Mouse (Mus musculus) small intestine, adult 2 months (tissue): Measurements from ENCODE around the gene Amot. TPM values are rescaled to one million over a fixed set of nuclear protein-coding genes. Genes with fewer than 3 reads are reported as not detected.

Source experiments
- H3K27ac ChIP-seq: fragments of 200-500 bp; 2 replicates; pipeline ENCODE4 v1.5.1; 2012; ENCODE audit warnings: low read depth, low read length, control low read depth, inconsistent platforms; ENCODE audit not compliant: insufficient read depth
- H3K27me3 ChIP-seq: fragments of 200-500 bp; 2 replicates; pipeline ENCODE4 v1.6.1; 2012; ENCODE audit warnings: mild to moderate bottlenecking, moderate library complexity, low read length, inconsistent platforms; ENCODE audit not compliant: control insufficient read depth, insufficient read depth
- H3K36me3 ChIP-seq: fragments of 200-500 bp; 2 replicates; pipeline ENCODE4 v1.6.1; 2012; ENCODE audit warnings: mild to moderate bottlenecking, low read length, control low read depth, inconsistent platforms; ENCODE audit not compliant: control insufficient read depth, insufficient read depth
- H3K4me1 ChIP-seq: fragments of 200-500 bp; 2 replicates; pipeline ENCODE4 v1.6.1; 2012; ENCODE audit warnings: low read length, inconsistent platforms, mixed read lengths; ENCODE audit not compliant: control insufficient read depth, insufficient read depth, insufficient read length
- H3K4me3 ChIP-seq: fragments of 200-500 bp; 2 replicates; pipeline ENCODE4 v1.5.1; 2012; ENCODE audit warnings: low read depth, mild to moderate bottlenecking, control low read depth, inconsistent platforms, low read length, moderate library complexity
- CTCF ChIP-seq: fragments of 200-500 bp; IDR thresholded peaks from 2 replicates; pipeline ENCODE4 v1.5.1; 2012; ENCODE audit warnings: low read depth, mild to moderate bottlenecking, control low read depth, inconsistent platforms, low read length, moderate library complexity, mixed read lengths; ENCODE audit not compliant: insufficient replicate concordance, insufficient read length; ENCODE audit errors: extremely low read depth
- POLR2A ChIP-seq: fragments of 200-500 bp; IDR thresholded peaks from 2 replicates; pipeline ENCODE4 v1.6.1; 2012; ENCODE audit warnings: low read depth, mild to moderate bottlenecking, control low read depth, inconsistent platforms, low read length, moderate library complexity
- WGBS: fragments of 180-500 bp; shearing (Covaris S2); methylation state at CpG from one replicate; pipeline ENCODE4 v1.1.7; 2018; 5-methylcytosine and 5-hydroxymethylcytosine counted together
- polyA plus RNA-seq: library from polyadenylated mRNA; depleted of rRNA; stranded (reverse); fragments of >200 nt; gene quantifications from 2 replicates; pipeline ENCODE4 v1.2.3, GENCODE M21; 2012

Amot gene
- polyA plus RNA-seq, 1 experiment, result 12.1 TPM

DNA sequence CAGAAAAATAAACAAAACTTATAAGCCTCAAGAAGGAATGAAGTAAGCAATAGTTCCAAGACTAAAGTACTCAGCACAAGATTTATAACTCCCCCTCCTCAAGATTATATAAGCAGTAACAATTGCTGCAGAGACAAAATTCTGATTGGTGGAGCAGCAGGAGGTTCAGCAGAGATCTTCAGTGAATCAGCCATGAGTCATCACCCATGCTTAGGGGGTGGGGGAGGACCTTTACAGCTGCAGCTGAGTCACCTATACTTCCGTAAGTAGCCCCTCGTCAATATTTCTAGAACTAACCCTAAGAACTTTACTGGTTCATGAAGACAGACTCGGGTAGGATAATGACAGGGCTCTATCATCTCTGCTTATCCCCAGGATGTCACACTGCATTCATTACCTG lies 43.6 kb downstream of the Amot start:
- no peak overlapping the region for H3K4me3 ChIP-seq
- no peaks in the 10 kb centered on the region for H3K4me1 ChIP-seq
- no peak overlapping the region for H3K27ac ChIP-seq
- WGBS, result 67% methylated on average over 3 of the region's 3 CpGs
- TF ChIP-seq POLR2A (no peak), CTCF (no peak)
- 0 out of 2 replicates have a peak, but pooled peaks cover 2% of the 10 kb centered on the region for H3K36me3 ChIP-seq
- no peaks in the 10 kb centered on the region for H3K27me3 ChIP-seq

DNA sequence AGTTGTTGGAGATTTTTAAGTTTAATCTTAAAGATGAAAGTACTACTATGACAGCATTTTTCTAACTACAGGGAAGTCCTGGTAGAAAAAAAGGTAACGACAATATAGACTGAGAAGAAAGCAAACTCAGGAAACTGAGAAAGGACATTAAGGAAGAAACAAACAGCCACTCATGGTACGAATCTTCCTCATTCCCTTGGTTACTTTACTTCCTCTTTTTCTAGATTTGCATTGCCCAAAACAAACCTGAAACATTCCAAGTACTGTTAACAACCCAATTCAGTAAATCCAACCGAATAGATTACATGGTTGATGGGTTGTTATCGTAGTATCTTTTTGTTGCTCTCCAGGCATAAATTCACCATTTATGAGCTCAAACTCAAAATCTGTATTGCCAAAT lies 48.7 kb downstream of the Amot start:
- Histone ChIP-seq H3K4me3 (no peak overlapping the region), H3K36me3 (peaks cover 10% of the 10 kb centered on the region), H3K27me3 (no peaks in the 10 kb centered on the region), H3K4me1 (0 out of 2 replicates have a peak, but pooled peaks cover 4% of the 10 kb centered on the region), H3K27ac (no peak overlapping the region)
- WGBS, result 34% methylated on average over 4 of the region's 4 CpGs
- TF ChIP-seq CTCF (no peak), POLR2A (no peak)

DNA sequence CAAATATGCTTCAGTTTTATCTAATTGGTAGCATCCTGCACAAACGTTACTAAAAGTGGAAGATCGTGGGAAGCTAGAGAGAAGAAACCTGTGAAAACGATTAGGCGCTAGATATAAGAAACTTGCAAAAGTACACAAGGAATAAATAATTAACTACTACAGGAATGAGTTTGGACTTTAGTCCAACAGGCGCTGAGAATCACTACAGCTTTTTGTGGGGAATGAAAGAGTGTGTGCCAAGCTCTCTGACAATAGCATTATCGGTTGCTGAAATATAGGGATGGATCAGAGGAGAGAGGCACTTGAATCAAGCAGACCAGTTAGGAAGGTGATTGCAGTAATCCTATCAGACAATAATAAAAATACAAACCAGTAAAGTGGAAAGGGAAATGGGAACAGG lies 49.4 kb downstream of the Amot start:
- WGBS, result 45% methylated on average over 6 of the region's 6 CpGs
- TF ChIP-seq POLR2A (no peak), CTCF (no peak)

DNA sequence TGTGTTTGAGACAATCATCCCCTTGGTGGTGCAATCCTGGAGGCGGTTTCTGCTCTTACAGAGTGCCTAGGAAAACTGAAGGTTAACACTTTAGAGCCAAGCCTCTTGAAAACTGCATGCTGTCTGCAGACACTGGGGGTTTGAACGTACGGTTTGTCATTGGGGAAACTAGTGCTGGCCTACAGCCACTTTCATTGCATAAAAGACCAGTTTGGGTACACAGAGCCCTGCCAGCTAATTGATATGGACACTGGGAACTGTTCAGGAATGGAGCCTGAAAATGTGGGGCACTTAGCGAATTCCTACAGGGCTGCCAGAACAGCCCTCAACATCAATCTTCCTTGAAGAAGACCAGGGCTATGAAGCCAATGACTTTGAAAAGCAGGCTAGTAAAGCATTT lies 50.2 kb downstream of the Amot start:
- 54% methylated on average over 4 of the region's 4 CpGs for WGBS
- Histone ChIP-seq H3K4me3 (no peak overlapping the region), H3K27ac (no peak overlapping the region), H3K36me3 (peaks cover 13% of the 10 kb centered on the region), H3K4me1 (0 out of 2 replicates have a peak, but pooled peaks cover 4% of the 10 kb centered on the region), H3K27me3 (no peaks in the 10 kb centered on the region)
- TF ChIP-seq CTCF, result no peak
- TF ChIP-seq POLR2A, result no peak

More for the DNA sequence above, 49.4 kb downstream of the Amot start:
- H3K36me3 ChIP-seq, result peaks cover 13% of the 10 kb centered on the region
- no peak overlapping the region for H3K27ac ChIP-seq
- 0 out of 2 replicates have a peak, but pooled peaks cover 4% of the 10 kb centered on the region for H3K4me1 ChIP-seq
- H3K4me3 ChIP-seq, result no peak overlapping the region
- no peaks in the 10 kb centered on the region for H3K27me3 ChIP-seq

DNA sequence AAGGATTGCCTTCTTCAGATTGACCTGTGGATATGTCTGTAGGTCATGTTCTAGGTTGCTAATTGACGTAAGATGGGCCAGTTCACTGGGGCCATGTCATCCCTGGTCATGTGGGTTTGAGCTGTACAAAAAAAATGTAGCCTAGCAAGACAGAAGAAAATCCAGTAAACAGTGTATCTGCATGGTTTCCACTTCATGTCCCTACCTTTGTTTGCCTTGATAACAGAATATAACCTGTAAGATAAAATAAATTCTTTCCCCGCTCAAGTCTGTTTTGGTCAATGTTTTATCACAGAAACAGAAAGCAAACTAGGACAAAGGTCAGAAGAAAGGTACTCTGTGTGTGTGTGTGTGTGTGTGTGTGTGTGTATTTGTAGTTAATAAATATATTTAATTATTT lies 63.5 kb downstream of the Amot start:
- no peak overlapping the region for H3K4me3 ChIP-seq
- H3K27me3 ChIP-seq, result no peaks in the 10 kb centered on the region
- no peak for TF ChIP-seq POLR2A
- peaks cover 3% of the 10 kb centered on the region; the same call in 1 of the 2 replicates for H3K4me1 ChIP-seq
- H3K27ac ChIP-seq, result no peak overlapping the region
- 49% methylated on average over 2 of the region's 2 CpGs for WGBS
- H3K36me3 ChIP-seq, result no peaks in the 10 kb centered on the region

DNA sequence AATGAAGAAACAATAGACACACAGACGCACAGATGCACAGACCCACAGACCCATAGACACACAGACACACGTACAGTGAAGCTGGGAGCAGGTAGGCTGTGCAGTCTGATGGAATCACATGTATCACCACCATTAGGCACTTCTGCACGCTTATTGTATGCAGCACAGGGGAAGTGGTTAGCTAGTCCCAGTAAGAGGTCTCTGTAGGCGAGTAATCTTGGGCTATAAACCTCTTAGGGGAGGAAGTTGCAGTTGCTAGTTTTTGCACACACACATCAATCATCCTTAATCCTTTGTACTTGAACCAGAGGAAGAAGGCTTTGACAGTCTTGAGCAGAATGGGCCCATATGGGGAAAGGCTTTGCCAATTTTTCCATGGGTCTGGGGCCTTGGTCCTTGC lies 71.3 kb downstream of the Amot start:
- WGBS, result 86% methylated on average over 4 of the region's 4 CpGs
- no peak overlapping the region for H3K27ac ChIP-seq
- no peaks in the 10 kb centered on the region for H3K36me3 ChIP-seq

DNA sequence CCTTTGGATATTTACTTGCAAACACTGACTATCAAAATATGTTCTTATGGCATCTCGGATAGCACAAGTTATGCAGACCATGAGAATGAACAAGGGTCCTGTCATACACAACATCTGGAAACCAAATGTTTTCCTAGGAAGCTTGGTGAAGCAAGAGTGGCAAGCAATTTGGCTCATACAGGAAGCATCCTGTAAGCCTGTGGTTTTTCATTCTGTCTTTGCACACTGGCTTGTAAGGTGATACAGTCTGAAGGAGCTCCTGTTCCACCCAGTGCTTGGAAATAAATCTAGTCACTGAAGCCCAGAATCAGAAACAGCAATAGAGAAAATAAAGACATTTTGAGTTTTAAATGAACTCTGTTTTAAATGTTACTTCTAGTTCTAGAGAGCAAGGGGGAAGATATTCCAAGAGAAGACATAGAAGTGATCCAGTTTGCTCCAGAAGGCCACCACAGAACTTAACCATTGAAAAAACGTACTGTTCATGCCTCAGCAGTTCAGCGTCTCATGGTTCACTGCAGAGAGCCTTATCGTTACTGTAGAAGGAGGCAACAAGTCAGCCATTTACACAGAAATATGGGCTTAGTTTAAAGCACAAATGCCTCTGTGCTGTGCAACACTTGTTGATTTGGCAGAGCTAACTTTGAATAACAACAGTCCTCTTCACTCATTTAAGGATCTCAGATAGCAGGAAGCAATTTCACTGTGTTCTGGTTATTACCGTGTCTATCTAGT lies 74.0 kb downstream of the Amot start:
- H3K36me3 ChIP-seq, result no peaks in the 10 kb centered on the region
- no peak overlapping the region for H3K27ac ChIP-seq
- H3K4me1 ChIP-seq, result no peaks in the 10 kb centered on the region
- WGBS, result 86% methylated on average over 5 of the region's 5 CpGs
- TF ChIP-seq CTCF (no peak), POLR2A (no peak)
- no peak overlapping the region for H3K4me3 ChIP-seq
- H3K27me3 ChIP-seq, result no peaks in the 10 kb centered on the region

More for the DNA sequence above, 71.3 kb downstream of the Amot start:
- Histone ChIP-seq H3K27me3 (no peaks in the 10 kb centered on the region), H3K4me1 (no peaks in the 10 kb centered on the region), H3K4me3 (no peak overlapping the region)
- TF ChIP-seq POLR2A, result no peak
- no peak for TF ChIP-seq CTCF

DNA sequence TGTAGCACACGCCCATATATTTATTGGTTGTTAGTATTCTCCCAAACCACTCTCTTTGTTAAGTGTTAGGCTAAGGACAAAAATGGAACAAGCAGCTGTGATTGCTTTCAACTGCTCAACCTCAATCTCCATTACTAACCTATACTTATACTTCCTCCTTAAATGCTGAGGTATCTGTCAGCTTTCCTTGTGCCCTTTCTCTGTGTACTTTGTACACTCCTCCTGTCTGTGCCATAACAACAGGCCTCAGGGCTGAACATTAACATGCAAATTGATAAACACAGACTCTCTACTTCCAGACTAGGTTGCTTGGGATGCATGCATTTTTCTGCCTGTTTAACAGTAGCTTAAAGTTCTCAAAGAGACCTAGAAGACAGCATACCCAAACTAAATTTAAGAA lies 76.2 kb downstream of the Amot start:
- no peaks in the 10 kb centered on the region for H3K36me3 ChIP-seq
- TF ChIP-seq CTCF (no peak), POLR2A (no peak)
- H3K27ac ChIP-seq, result no peak overlapping the region
- 47% methylated on average over 1 of the region's 1 CpGs for WGBS
- no peaks in the 10 kb centered on the region for H3K27me3 ChIP-seq
- H3K4me1 ChIP-seq, result no peaks in the 10 kb centered on the region
- no peak overlapping the region for H3K4me3 ChIP-seq
